Mouse (Mus musculus) kidney, embryonic 15.5 days (tissue): Measurements from ENCODE around the gene Gpr171. TPM values are rescaled to one million over a fixed set of nuclear protein-coding genes. Genes with fewer than 3 reads are reported as not detected.
"Not testable (repeated sequence)": the region's sequence is repeated elsewhere in the genome, so short reads cannot be mapped to it uniquely, and the experiment has no call there.

Experiments
- ATAC-seq: fragments of 200-750 bp; cut with Nextera tagmentation; replicated peaks from 2 replicates; pipeline ENCODE4 v1.8.0; 2017; ENCODE audit warnings: moderate TSS enrichment; ENCODE audit not compliant: low FRiP score
- H3K27ac ChIP-seq: fragments of 300-500 bp; sonication (generic); 2 replicates; pipeline ENCODE4 v1.5.1; 2015; ENCODE audit warnings: mild to moderate bottlenecking, inconsistent platforms
- H3K27me3 ChIP-seq: fragments of 300-500 bp; sonication (generic); 2 replicates; pipeline ENCODE4 v1.6.1; 2015; ENCODE audit warnings: inconsistent platforms
- H3K36me3 ChIP-seq: fragments of 300-500 bp; sonication (generic); 2 replicates; pipeline ENCODE4 v1.6.1; 2015; ENCODE audit warnings: inconsistent platforms
- H3K4me1 ChIP-seq: fragments of 300-500 bp; sonication (generic); 2 replicates; pipeline ENCODE4 v1.6.1; 2015; ENCODE audit warnings: inconsistent platforms
- H3K4me2 ChIP-seq: fragments of 300-500 bp; sonication (generic); 2 replicates; pipeline ENCODE4 v1.6.1; 2015; ENCODE audit warnings: moderate library complexity, mild to moderate bottlenecking, inconsistent platforms
- H3K4me3 ChIP-seq: fragments of 300-500 bp; sonication (generic); replicated peaks from 2 replicates; pipeline ENCODE4 v1.5.1; 2015; ENCODE audit warnings: mild to moderate bottlenecking, inconsistent platforms
- H3K9ac ChIP-seq: fragments of 300-500 bp; sonication (generic); 2 replicates; pipeline ENCODE4 v1.6.1; 2015; ENCODE audit warnings: mild to moderate bottlenecking, inconsistent platforms
- H3K9me3 ChIP-seq: fragments of 300-500 bp; sonication (generic); replicated peaks from 2 replicates; pipeline ENCODE4 v1.6.1; 2016; ENCODE audit warnings: inconsistent platforms
- WGBS: fragments of 180-500 bp; shearing (Covaris S2); methylation state at CpG from one replicate; pipeline ENCODE4 v1.1.7; 2015; ENCODE audit warnings: mixed read lengths; 5-methylcytosine and 5-hydroxymethylcytosine counted together
- polyA plus RNA-seq: library from polyadenylated mRNA; unstranded; fragments of >200 nt; fragmentation: Nextera tagmentation; extraction: Ambion mirVana; gene quantifications from 2 replicates; pipeline ENCODE4 v1.2.1, GENCODE M21; 2015

Gene Gpr171
- polyA plus RNA-seq = 1.0 and 1.5 TPM in 2 replicates

- Histone ChIP-seq H3K9ac (no peak within 1 kb of the TSS), H3K4me3 (no peak within 1 kb of the TSS), H3K27ac (no peak within 1 kb of the TSS), H3K4me1 (no peaks in the 10 kb centered on the region), H3K27me3 (no peaks in the 10 kb centered on the region), H3K4me2 (no peak within 1 kb of the TSS), H3K9me3 (no peaks in the 10 kb centered on the region), H3K36me3 (no peaks in the 10 kb centered on the region)
- WGBS = 63% methylated on average over 6 of the region's 6 CpGs
- ATAC-seq = no peak
Observed at GRCm38 (mm10) chr3:59101218-59101986, at the start of gene Gpr171. Gene Gpr171, minus strand, starts transcription at chr3:59101821.

- no peak overlapping the region for H3K27ac ChIP-seq
- H3K36me3 ChIP-seq = no peaks in the 10 kb centered on the region
- ATAC-seq = no peak
- H3K4me1 ChIP-seq = no peaks in the 10 kb centered on the region
- H3K27me3 ChIP-seq = no peaks in the 10 kb centered on the region
- no peak overlapping the region for H3K9ac ChIP-seq
- 90% methylated on average over 2 of the region's 2 CpGs for WGBS
- no peak overlapping the region for H3K4me3 ChIP-seq
- no peaks in the 10 kb centered on the region for H3K9me3 ChIP-seq
- H3K4me2 ChIP-seq = no peak overlapping the region
Observed at GRCm38 (mm10) chr3:59150624-59151023, 49.0 kb upstream of the Gpr171 start.

GRCm38 (mm10) chr3:59149646-59150045 lies 48.0 kb upstream of the Gpr171 start:
- no peaks in the 10 kb centered on the region for H3K4me1 ChIP-seq
- no peak for ATAC-seq
- no peaks in the 10 kb centered on the region for H3K9me3 ChIP-seq
- H3K9ac ChIP-seq = no peak overlapping the region
- H3K4me2 ChIP-seq = no peak overlapping the region
- no peaks in the 10 kb centered on the region for H3K27me3 ChIP-seq
- no peaks in the 10 kb centered on the region for H3K36me3 ChIP-seq
- H3K4me3 ChIP-seq = no peak overlapping the region
- H3K27ac ChIP-seq = no peak overlapping the region

DNA sequence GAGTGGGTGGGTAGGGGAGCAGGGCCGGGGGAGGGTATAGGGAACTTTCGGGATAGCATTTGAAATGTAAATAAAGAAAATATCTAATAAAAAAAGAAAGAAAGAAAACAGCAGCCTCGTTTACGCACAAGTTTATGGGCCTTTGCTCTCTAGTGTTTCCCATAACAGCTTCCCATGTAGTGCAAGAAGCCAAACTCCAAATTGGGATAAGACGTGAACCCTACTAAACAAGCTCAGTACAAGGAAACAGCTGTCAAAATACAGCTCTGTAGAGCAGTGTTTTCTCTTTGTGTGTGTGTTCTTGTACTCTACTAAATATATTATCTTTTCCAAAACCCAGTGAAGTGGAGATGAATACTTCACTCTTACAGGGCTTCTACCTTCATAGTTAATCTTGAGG lies 43.6 kb upstream of the Gpr171 start:
- H3K27me3 ChIP-seq = no peaks in the 10 kb centered on the region
- no peaks in the 10 kb centered on the region for H3K9me3 ChIP-seq
- H3K27ac ChIP-seq = no peak overlapping the region
- H3K4me1 ChIP-seq = no peaks in the 10 kb centered on the region
- WGBS = 34% methylated on average over 5 of the region's 5 CpGs
- no peak overlapping the region for H3K4me2 ChIP-seq
- peak; percentile 70; the same call in 1 of the 2 replicates for ATAC-seq
- no peaks in the 10 kb centered on the region for H3K36me3 ChIP-seq
- H3K4me3 ChIP-seq = no peak overlapping the region
- no peak overlapping the region for H3K9ac ChIP-seq

GRCm38 (mm10) chr3:59141507-59142305 lies 40.1 kb upstream of the Gpr171 start:
- H3K36me3 ChIP-seq = no peaks in the 10 kb centered on the region
- H3K4me2 ChIP-seq = no peak overlapping the region
- H3K27ac ChIP-seq = no peak overlapping the region
- H3K4me3 ChIP-seq = no peak overlapping the region
- no peak overlapping the region for H3K9ac ChIP-seq
- no peak for ATAC-seq
- no peaks in the 10 kb centered on the region for H3K27me3 ChIP-seq
- 80% methylated on average over 8 of the region's 8 CpGs for WGBS
- H3K4me1 ChIP-seq = no peaks in the 10 kb centered on the region
- H3K9me3 ChIP-seq = no peaks in the 10 kb centered on the region

DNA sequence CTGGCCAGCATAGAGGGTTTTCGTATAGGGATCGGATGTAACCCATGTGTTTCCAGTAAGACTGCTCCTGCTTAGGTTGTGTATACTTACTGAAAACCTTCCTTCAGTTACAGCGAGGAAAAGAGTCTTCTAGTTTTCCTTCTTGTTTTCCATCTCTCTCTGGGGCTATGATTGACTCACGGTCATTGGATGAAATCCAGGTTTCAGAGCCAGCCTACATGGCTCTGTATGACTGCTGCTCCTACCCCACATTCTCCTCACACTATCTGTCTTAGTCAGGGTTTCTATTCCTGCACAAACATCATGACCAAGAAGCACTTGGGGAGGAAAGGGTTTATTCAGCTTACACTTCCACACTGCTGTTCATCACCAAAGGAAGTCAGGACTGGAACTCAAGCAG lies 39.3 kb upstream of the Gpr171 start:
- not testable (repeated sequence) for H3K9ac ChIP-seq, H3K4me3 ChIP-seq, H3K4me1 ChIP-seq, ATAC-seq, H3K27me3 ChIP-seq, H3K4me2 ChIP-seq, H3K36me3 ChIP-seq, H3K27ac ChIP-seq, H3K9me3 ChIP-seq
- WGBS = 89% methylated on average over 4 of the region's 4 CpGs

DNA sequence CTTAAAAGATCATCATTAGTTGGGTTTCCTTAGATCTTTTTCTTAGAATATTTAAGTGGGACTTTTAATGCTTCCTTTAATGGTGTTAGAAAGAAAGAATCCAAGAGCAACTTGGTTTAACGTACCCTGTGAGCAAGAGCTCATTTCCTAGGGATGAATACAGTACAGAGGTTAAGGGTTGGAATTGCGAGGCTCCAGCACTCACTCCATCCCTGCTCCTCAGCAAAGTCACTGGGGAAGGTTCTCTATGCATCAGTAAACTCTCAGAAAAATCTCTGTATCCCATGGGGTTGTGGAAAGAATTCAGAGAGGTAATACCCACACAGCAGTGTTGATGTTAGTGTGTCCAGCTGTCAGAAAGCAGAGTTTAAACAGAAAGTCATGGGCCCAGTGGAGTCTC lies 38.5 kb upstream of the Gpr171 start:
- no peak for ATAC-seq
- H3K4me1 ChIP-seq = no peaks in the 10 kb centered on the region
- H3K9me3 ChIP-seq = no peaks in the 10 kb centered on the region
- no peak overlapping the region for H3K4me3 ChIP-seq
- H3K36me3 ChIP-seq = no peaks in the 10 kb centered on the region
- no peak overlapping the region for H3K9ac ChIP-seq
- 83% methylated on average over 2 of the region's 2 CpGs for WGBS
- no peak overlapping the region for H3K27ac ChIP-seq
- no peaks in the 10 kb centered on the region for H3K27me3 ChIP-seq
- H3K4me2 ChIP-seq = no peak overlapping the region

DNA sequence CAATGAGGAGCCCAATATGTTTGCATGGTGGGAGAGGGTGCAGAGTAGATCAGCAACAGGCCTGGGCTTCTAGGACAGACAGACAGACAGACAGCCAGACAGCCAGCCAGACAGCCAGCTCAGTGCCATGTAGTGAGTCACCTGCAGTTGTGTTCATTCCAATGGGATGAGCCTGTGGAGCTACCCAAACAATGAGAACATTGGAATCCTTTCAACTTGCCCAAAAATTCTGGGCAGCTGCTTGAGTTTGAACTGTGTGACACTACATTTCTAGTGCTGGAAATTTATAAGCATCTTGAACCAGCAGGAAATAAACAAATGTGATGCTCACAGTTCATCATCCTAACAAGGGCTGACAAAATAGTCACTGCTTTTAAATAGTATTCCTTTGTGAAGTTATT lies 38.0 kb upstream of the Gpr171 start:
- Histone ChIP-seq H3K4me2 (no peak overlapping the region), H3K9ac (no peak overlapping the region), H3K9me3 (no peaks in the 10 kb centered on the region), H3K4me3 (no peak overlapping the region), H3K27me3 (no peaks in the 10 kb centered on the region), H3K4me1 (no peaks in the 10 kb centered on the region), H3K27ac (no peak overlapping the region), H3K36me3 (no peaks in the 10 kb centered on the region)
- ATAC-seq = no peak

- H3K4me1 ChIP-seq = no peaks in the 10 kb centered on the region
- ATAC-seq = no peak
- no peak overlapping the region for H3K27ac ChIP-seq
- H3K9ac ChIP-seq = no peak overlapping the region
- 70% methylated on average over 12 of the region's 12 CpGs for WGBS
- no peaks in the 10 kb centered on the region for H3K9me3 ChIP-seq
- H3K4me2 ChIP-seq = no peak overlapping the region
- no peak overlapping the region for H3K4me3 ChIP-seq
- H3K27me3 ChIP-seq = no peaks in the 10 kb centered on the region
- no peaks in the 10 kb centered on the region for H3K36me3 ChIP-seq
Observed at GRCm38 (mm10) chr3:59138946-59139468, 37.4 kb upstream of the Gpr171 start.

- Histone ChIP-seq H3K9me3 (no peaks in the 10 kb centered on the region), H3K4me3 (no peak overlapping the region), H3K27me3 (no peaks in the 10 kb centered on the region), H3K9ac (no peak overlapping the region), H3K4me2 (no peak overlapping the region), H3K27ac (no peak overlapping the region), H3K36me3 (no peaks in the 10 kb centered on the region), H3K4me1 (no peaks in the 10 kb centered on the region)
- 75% methylated on average over 5 of the region's 5 CpGs for WGBS
- ATAC-seq = no peak
Observed at GRCm38 (mm10) chr3:59135911-59136653, 34.5 kb upstream of the Gpr171 start.

GRCm38 (mm10) chr3:59133189-59133588 lies 31.6 kb upstream of the Gpr171 start:
- Histone ChIP-seq H3K27me3 (no peaks in the 10 kb centered on the region), H3K4me3 (no peak overlapping the region), H3K9me3 (no peaks in the 10 kb centered on the region), H3K4me1 (0 out of 2 replicates have a peak, but pooled peaks cover 5% of the 10 kb centered on the region), H3K4me2 (no peak overlapping the region), H3K27ac (no peak overlapping the region), H3K9ac (no peak overlapping the region), H3K36me3 (no peaks in the 10 kb centered on the region)
- no peak for ATAC-seq
- 78% methylated on average over 5 of the region's 5 CpGs for WGBS

- no peaks in the 10 kb centered on the region for H3K27me3 ChIP-seq
- H3K27ac ChIP-seq = no peak overlapping the region
- no peak overlapping the region for H3K9ac ChIP-seq
- no peaks in the 10 kb centered on the region for H3K36me3 ChIP-seq
- WGBS = 83% methylated on average over 4 of the region's 4 CpGs
- no peaks in the 10 kb centered on the region for H3K9me3 ChIP-seq
- no peak overlapping the region for H3K4me2 ChIP-seq
- 0 out of 2 replicates have a peak, but pooled peaks cover 5% of the 10 kb centered on the region for H3K4me1 ChIP-seq
- no peak overlapping the region for H3K4me3 ChIP-seq
- ATAC-seq = no peak
Observed at GRCm38 (mm10) chr3:59131966-59132365, 30.3 kb upstream of the Gpr171 start.
